Mouse (Mus musculus): Measurements from ENCODE around the gene Hprt.

DNA sequence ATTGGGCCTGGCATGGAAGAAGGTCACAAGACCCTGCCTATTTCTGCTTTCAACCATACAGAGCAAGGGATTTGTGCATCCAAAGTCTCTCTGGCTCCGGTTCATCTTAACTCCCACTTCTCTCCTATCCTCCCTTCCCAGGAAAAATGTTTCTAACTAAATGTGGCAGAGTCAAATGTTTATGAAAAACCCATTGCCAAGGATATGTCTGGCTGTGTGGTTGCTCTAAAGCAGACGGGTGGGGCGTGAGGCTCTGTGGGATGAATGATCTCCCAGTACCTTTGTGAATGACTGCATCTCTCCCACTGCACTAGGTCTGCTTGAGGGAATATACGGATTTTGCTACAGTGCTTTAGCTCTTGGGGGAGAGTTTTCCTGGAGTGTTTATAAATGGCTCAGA is 58.1 kb downstream of the Hprt start:
- no peak for TF ChIP-seq CTCF (IDR thresholded peaks at IDR 0.05; ENCODE audit: control insufficient read depth, insufficient read depth, insufficient read length)
- TF ChIP-seq CEBPB (IDR thresholded peaks at IDR 0.05; ENCODE audit: low read depth) = no peak

Measured in C2C12 (cell line).